Mouse (Mus musculus) cerebellum, postnatal 4 days (tissue): ENCODE measurements at regions not wholly inside any gene's neighbourhood (a gene's known extent, or its start where the extent isn't known, plus 50 kb on each side); places are given as distances from the start of the nearest gene placed in this dataset.

Experiments used
- DNase-seq, 2 experiments: peaks; one replicate each; pipeline ENCODE4 v3.0.0; 2022; ENCODE audit warnings: low spot score in 2 of 2, mixed read lengths in 1 of 2

GRCm38 (mm10) chr3:35235066-35235465, 518.8 kb upstream of the Atp11b start:
- no peak for DNase-seq

GRCm38 (mm10) chr3:35235772-35236171, 518.1 kb upstream of the Atp11b start:
- DNase-seq: no peak

- DNase-seq: no peak
Measured at GRCm38 (mm10) chr3:35237342-35237741, 516.6 kb upstream of the Atp11b start.

- DNase-seq: no peak
Measured at GRCm38 (mm10) chr3:35242349-35242748, 511.6 kb upstream of the Atp11b start.

- DNase-seq: no peak
Measured at GRCm38 (mm10) chr3:35242871-35243529, 510.9 kb upstream of the Atp11b start.

GRCm38 (mm10) chr3:35245003-35245402, 508.9 kb upstream of the Atp11b start:
- no peak for DNase-seq

GRCm38 (mm10) chr3:35245946-35246665, 507.8 kb upstream of the Atp11b start:
- DNase-seq: no peak

- DNase-seq: no peak
Measured at GRCm38 (mm10) chr3:35249160-35249559, 504.7 kb upstream of the Atp11b start.

GRCm38 (mm10) chr3:35250092-35250749, 503.7 kb upstream of the Atp11b start:
- DNase-seq: no peak

GRCm38 (mm10) chr3:35253861-35254260, 500.0 kb upstream of the Atp11b start:
- DNase-seq: no peak

- DNase-seq: no peak
Measured at GRCm38 (mm10) chr3:35260936-35261335, 493.0 kb upstream of the Atp11b start.

- no peak for DNase-seq
Measured at GRCm38 (mm10) chr3:35268949-35269348, 485.0 kb upstream of the Atp11b start.

- DNase-seq: no peak
Measured at GRCm38 (mm10) chr3:35269977-35270880, 483.7 kb upstream of the Atp11b start.

GRCm38 (mm10) chr3:35273546-35273945, 480.4 kb upstream of the Atp11b start:
- peak in 1 of 2 experiments; percentile 8 for DNase-seq

- no peak for DNase-seq
Measured at GRCm38 (mm10) chr3:35280981-35281380, 472.9 kb upstream of the Atp11b start.

GRCm38 (mm10) chr3:35282106-35282505, 471.8 kb upstream of the Atp11b start:
- DNase-seq: no peak

GRCm38 (mm10) chr3:35294771-35295170, 459.1 kb upstream of the Atp11b start:
- DNase-seq: no peak

GRCm38 (mm10) chr3:35295746-35296145, 458.2 kb upstream of the Atp11b start:
- DNase-seq: no peak

- no peak for DNase-seq
Measured at GRCm38 (mm10) chr3:35299036-35299435, 454.9 kb upstream of the Atp11b start.

GRCm38 (mm10) chr3:35306013-35306412, 447.9 kb upstream of the Atp11b start:
- no peak for DNase-seq

GRCm38 (mm10) chr3:35314177-35314576, 439.7 kb upstream of the Atp11b start:
- DNase-seq: no peak

- DNase-seq: no peak
Measured at GRCm38 (mm10) chr3:35315162-35315561, 438.7 kb upstream of the Atp11b start.
